Mouse (Mus musculus): ENCODE measurements around the gene Sytl1.

- TF ChIP-seq ZC3H11A (IDR thresholded peaks at IDR 0.05; ENCODE audit: borderline replicate concordance, low read depth, low read length) (no peak), MAFK (IDR thresholded peaks at IDR 0.05; ENCODE audit: insufficient read depth, low read depth, low read length) (no peak)
Measured at GRCm38 (mm10) chr4:133302668-133303067, 39.8 kb upstream of the Sytl1 start.
